Mouse (Mus musculus): ENCODE measurements around the gene Ppp6r2. TPM values are rescaled to one million over a fixed set of nuclear protein-coding genes. Genes with fewer than 3 reads are reported as not detected.

Gene Ppp6r2
- polyA plus RNA-seq, 1 experiment from 2014 or later = 67.7 TPM

- Histone ChIP-seq H3K4me2 (no peak overlapping the region), H3K36me3 (peaks cover 33% of the 10 kb centered on the region), H3K27ac (replicated peaks) (no peak overlapping the region; the same call in 1 of the 2 replicates), H3K9ac (replicated peaks) (no peak overlapping the region), H3K4me3 (replicated peaks) (no peak overlapping the region), H3K27me3 (replicated peaks) (no peaks in the 10 kb centered on the region), H3K9me3 (replicated peaks) (no peaks in the 10 kb centered on the region), H3K4me1 (peaks cover 48% of the 10 kb centered on the region)
- 59% methylated on average over 5 of the region's 5 CpGs for WGBS
- ATAC-seq (ENCODE audit: low FRiP score) = no peak
Measured at GRCm38 (mm10) chr15:89182842-89183241, 28.5 kb upstream of the Ppp6r2 start.

- H3K27me3 ChIP-seq (replicated peaks) = no peaks in the 10 kb centered on the region
- no peaks in the 10 kb centered on the region for H3K9me3 ChIP-seq (replicated peaks)
- no peak overlapping the region for H3K4me3 ChIP-seq (replicated peaks)
- no peak overlapping the region for H3K4me2 ChIP-seq
- no peak for ATAC-seq (ENCODE audit: low FRiP score)
- H3K27ac ChIP-seq (replicated peaks) = 0 out of 2 replicates have a peak overlapping the region, but pooled peaks have one; percentile 37
- peaks cover 33% of the 10 kb centered on the region for H3K4me1 ChIP-seq
- H3K36me3 ChIP-seq = peaks cover 48% of the 10 kb centered on the region
- H3K9ac ChIP-seq (replicated peaks) = no peak overlapping the region
- WGBS = 45% methylated on average over 5 of the region's 5 CpGs
Measured at GRCm38 (mm10) chr15:89184141-89184936, 27.0 kb upstream of the Ppp6r2 start.

- WGBS = 77% methylated on average over 5 of the region's 5 CpGs
- Histone ChIP-seq H3K36me3 (peaks cover 53% of the 10 kb centered on the region), H3K4me3 (replicated peaks) (no peak overlapping the region), H3K4me1 (peaks cover 28% of the 10 kb centered on the region), H3K9me3 (replicated peaks) (no peaks in the 10 kb centered on the region), H3K27me3 (replicated peaks) (no peaks in the 10 kb centered on the region), H3K27ac (replicated peaks) (no peak overlapping the region), H3K4me2 (no peak overlapping the region), H3K9ac (replicated peaks) (no peak overlapping the region)
- ATAC-seq (ENCODE audit: low FRiP score) = no peak
Measured at GRCm38 (mm10) chr15:89184937-89185227, 26.5 kb upstream of the Ppp6r2 start.

- peak overlapping the region; percentile 97 for H3K4me3 ChIP-seq (replicated peaks)
- peaks cover 12% of the 10 kb centered on the region for H3K36me3 ChIP-seq
- H3K9ac ChIP-seq (replicated peaks) = peak overlapping the region; percentile 100
- no peaks in the 10 kb centered on the region for H3K27me3 ChIP-seq (replicated peaks)
- H3K4me2 ChIP-seq = peak overlapping the region; percentile 77
- H3K4me1 ChIP-seq = peaks cover 24% of the 10 kb centered on the region
- ATAC-seq (ENCODE audit: low FRiP score) = peak; percentile 12; the same call in 1 of the 2 replicates
- 30% methylated on average over 6 of the region's 6 CpGs for WGBS
- no peaks in the 10 kb centered on the region for H3K9me3 ChIP-seq (replicated peaks)
- H3K27ac ChIP-seq (replicated peaks) = peak overlapping the region; percentile 99
Measured at GRCm38 (mm10) chr15:89195261-89195681, 16.1 kb upstream of the Ppp6r2 start.

- Histone ChIP-seq H3K9ac (replicated peaks) (peak overlapping the region; percentile 100), H3K4me2 (peak overlapping the region; percentile 77), H3K27me3 (replicated peaks) (no peaks in the 10 kb centered on the region), H3K36me3 (peaks cover 6% of the 10 kb centered on the region), H3K4me1 (peaks cover 24% of the 10 kb centered on the region), H3K27ac (replicated peaks) (peak overlapping the region; percentile 99), H3K4me3 (replicated peaks) (peak overlapping the region; percentile 97), H3K9me3 (replicated peaks) (no peaks in the 10 kb centered on the region)
- peak; percentile 93 for ATAC-seq (ENCODE audit: low FRiP score)
- WGBS = under 1% methylated on average over 25 of the region's 25 CpGs
Measured at GRCm38 (mm10) chr15:89195690-89196312, 15.6 kb upstream of the Ppp6r2 start.

GRCm38 (mm10) chr15:89196313-89196706 is 15.0 kb upstream of the Ppp6r2 start, which contains the start of gene Dennd6b:
TSS of gene Dennd6b (minus strand) at chr15:89196496.
- H3K36me3 ChIP-seq = peaks cover 3% of the 10 kb centered on the region
- under 1% methylated on average over 38 of the region's 38 CpGs for WGBS
- H3K4me3 ChIP-seq (replicated peaks) = peak within 1 kb of the TSS; percentile 97
- H3K4me2 ChIP-seq = peak within 1 kb of the TSS; percentile 77
- H3K9ac ChIP-seq (replicated peaks) = peak within 1 kb of the TSS; percentile 100
- ATAC-seq (ENCODE audit: low FRiP score) = peak; percentile 98
- H3K9me3 ChIP-seq (replicated peaks) = no peaks in the 10 kb centered on the region
- H3K27ac ChIP-seq (replicated peaks) = peak within 1 kb of the TSS; percentile 99
- peaks cover 24% of the 10 kb centered on the region for H3K4me1 ChIP-seq
- no peaks in the 10 kb centered on the region for H3K27me3 ChIP-seq (replicated peaks)

GRCm38 (mm10) chr15:89197056-89197455 is 14.3 kb upstream of the Ppp6r2 start:
- Histone ChIP-seq H3K4me2 (peak overlapping the region; percentile 77), H3K27me3 (replicated peaks) (no peaks in the 10 kb centered on the region), H3K4me3 (replicated peaks) (peak overlapping the region; percentile 97), H3K9ac (replicated peaks) (peak overlapping the region; percentile 100), H3K36me3 (0 out of 2 replicates have a peak, but pooled peaks cover 3% of the 10 kb centered on the region), H3K27ac (replicated peaks) (peak overlapping the region; percentile 99), H3K4me1 (peaks cover 24% of the 10 kb centered on the region), H3K9me3 (replicated peaks) (0 out of 2 replicates have a peak, but pooled peaks cover 1% of the 10 kb centered on the region)
- WGBS = 61% methylated on average over 15 of the region's 15 CpGs
- no peak for ATAC-seq (ENCODE audit: low FRiP score)

- Histone ChIP-seq H3K36me3 (no peaks in the 10 kb centered on the region), H3K9ac (replicated peaks) (no peak overlapping the region), H3K9me3 (replicated peaks) (peaks cover 11% of the 10 kb centered on the region), H3K4me2 (no peak overlapping the region), H3K27me3 (replicated peaks) (no peaks in the 10 kb centered on the region), H3K27ac (replicated peaks) (no peak overlapping the region), H3K4me3 (replicated peaks) (no peak overlapping the region), H3K4me1 (peaks cover 14% of the 10 kb centered on the region)
- no peak for ATAC-seq (ENCODE audit: low FRiP score)
- 93% methylated on average over 4 of the region's 4 CpGs for WGBS
Measured at GRCm38 (mm10) chr15:89207457-89207856, 3.9 kb upstream of the Ppp6r2 start.

GRCm38 (mm10) chr15:89209886-89210761 is 1.2 kb upstream of the Ppp6r2 start:
- Histone ChIP-seq H3K9ac (replicated peaks) (peak overlapping the region; percentile 45), H3K4me1 (peaks cover 39% of the 10 kb centered on the region), H3K27ac (replicated peaks) (peak overlapping the region; percentile 92), H3K36me3 (no peaks in the 10 kb centered on the region), H3K4me2 (peak overlapping the region; percentile 79), H3K4me3 (replicated peaks) (peak overlapping the region; percentile 33), H3K27me3 (replicated peaks) (no peaks in the 10 kb centered on the region), H3K9me3 (replicated peaks) (no peaks in the 10 kb centered on the region)
- peak; percentile 16; the same call in 1 of the 2 replicates for ATAC-seq (ENCODE audit: low FRiP score)
- WGBS = 17% methylated on average over 22 of the region's 22 CpGs

- Histone ChIP-seq H3K36me3 (peaks cover 14% of the 10 kb centered on the region), H3K27ac (replicated peaks) (peak overlapping the region; percentile 92), H3K9me3 (replicated peaks) (no peaks in the 10 kb centered on the region), H3K4me3 (replicated peaks) (peak overlapping the region; percentile 97), H3K4me2 (peak overlapping the region; percentile 79), H3K27me3 (replicated peaks) (no peaks in the 10 kb centered on the region), H3K9ac (replicated peaks) (peak overlapping the region; percentile 99), H3K4me1 (peaks cover 45% of the 10 kb centered on the region)
- WGBS = 2% methylated on average over 34 of the region's 35 CpGs
- peak; percentile 53 for ATAC-seq (ENCODE audit: low FRiP score)
Measured at GRCm38 (mm10) chr15:89211716-89212461, 536 bp downstream of the Ppp6r2 start.

Measured in neural tube, embryonic 15.5 days (tissue).